Mouse (Mus musculus): ENCODE measurements around the gene Tctn1.

The Tctn1 gene

DNA sequence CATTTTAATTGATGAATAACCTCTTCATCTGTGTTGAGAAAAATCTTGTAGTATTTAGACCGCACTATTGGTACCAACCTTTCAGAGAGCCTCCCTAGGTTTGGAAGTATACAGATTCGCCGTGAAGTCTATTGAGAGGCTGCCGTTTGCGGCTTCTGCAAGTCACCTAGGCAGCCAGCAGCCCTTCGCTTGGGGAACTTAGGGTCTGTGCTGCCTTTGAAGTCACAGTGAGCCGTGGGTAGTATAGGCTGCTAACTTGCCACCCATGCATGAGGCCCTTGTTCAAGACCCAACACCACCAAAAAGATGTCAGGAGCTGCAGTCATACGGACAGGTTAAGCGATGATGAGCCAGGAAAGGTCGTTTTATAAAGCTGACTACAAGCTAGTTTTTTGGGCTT, 21.9 kb upstream of the Tctn1 start:
- DNase-seq (ENCODE audit: extremely low read depth, insufficient read length, low spot score) = no peak

- DNase-seq (ENCODE audit: extremely low read depth, insufficient read length, low spot score) = no peak
Observed at GRCm38 (mm10) chr5:122285767-122286150, 21.5 kb upstream of the Tctn1 start.

DNA sequence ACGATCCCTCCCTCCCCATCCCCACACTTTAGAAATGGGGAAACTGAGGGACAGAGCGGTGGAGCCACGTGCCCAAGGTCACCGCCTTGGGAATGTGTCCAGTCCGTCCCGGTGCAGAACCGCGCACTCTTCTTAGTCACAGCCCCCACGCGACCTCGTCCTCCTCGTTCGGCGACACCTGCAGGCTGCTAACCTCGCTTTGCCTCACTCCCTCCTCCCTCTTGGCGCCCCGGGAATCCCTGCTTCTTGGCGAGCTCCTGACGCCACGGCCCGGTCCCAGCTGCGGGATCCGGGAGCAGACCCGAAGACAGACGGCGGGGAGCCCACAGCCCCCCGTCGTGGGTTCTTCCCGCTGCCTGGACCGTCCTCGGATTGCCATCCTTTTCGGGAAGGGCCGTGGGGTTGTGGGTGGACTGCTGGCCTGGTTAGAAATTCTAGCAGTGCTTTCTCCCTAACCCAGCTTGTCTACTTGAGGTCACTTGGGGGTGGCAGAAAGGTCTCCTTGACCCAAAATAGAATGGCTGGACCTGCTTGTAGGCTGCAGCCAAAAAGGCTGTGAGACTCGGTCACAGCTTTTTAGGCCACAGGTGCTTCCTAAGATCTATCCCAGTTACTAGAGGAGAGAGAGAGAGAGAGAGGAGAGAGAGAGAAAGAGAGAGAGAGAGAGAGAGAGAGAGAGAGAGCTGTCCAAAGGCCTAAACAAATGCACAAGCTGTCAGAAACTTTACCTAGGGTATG, 20.9 kb upstream of the Tctn1 start:
- DNase-seq (ENCODE audit: extremely low read depth, insufficient read length, low spot score) = peak; percentile 69

DNA sequence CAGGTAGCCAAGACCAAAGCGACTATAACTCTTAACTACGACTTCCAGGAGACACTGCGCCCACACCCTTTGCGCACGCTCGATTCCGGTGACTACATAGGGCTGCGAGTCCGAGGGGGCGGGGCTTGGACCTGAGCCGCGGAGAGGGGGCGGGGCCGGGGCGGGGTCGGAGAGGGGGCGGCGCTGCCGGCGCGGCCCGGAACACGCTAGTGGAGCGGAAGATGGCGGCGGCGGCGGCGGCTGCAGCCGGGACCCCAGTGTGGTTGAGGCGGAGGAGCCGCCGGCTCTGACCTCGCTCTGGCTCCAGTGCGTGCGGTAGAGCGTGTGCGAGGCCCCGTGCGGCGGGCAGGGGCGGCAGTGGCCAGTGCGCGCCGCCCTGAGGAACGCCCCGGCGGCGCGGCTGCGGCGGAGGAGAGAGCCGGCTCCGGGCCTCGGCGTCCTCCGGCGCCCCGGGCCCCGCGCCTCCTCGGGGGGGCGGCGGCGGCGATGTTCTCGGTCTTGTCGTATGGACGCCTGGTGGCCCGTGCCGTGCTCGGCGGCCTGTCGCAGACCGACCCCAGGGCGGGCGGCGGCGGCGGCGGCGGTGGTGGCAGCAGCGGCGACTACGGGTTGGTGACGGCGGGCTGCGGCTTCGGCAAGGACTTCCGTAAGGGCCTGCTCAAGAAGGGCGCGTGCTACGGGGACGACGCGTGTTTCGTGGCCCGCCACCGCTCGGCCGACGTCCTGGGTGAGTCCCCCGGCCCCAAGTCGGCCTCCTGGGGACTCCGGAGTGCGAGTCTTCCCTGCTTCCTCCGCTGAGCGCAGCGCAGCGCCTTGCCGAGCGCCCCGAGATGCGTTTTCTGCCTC, 20.1 kb upstream of the Tctn1 start, which contains the start of gene Pptc7:
Gene Pptc7 (plus strand): TSS at position 183 of the 846 bp plus-strand sequence.
- peak; percentile 84 for DNase-seq (ENCODE audit: extremely low read depth, insufficient read length, low spot score)

- DNase-seq (ENCODE audit: extremely low read depth, insufficient read length, low spot score) = no peak
Observed at GRCm38 (mm10) chr5:122283828-122284182, 19.5 kb upstream of the Tctn1 start.

GRCm38 (mm10) chr5:122280827-122281462, 16.7 kb upstream of the Tctn1 start:
- no peak for DNase-seq (ENCODE audit: extremely low read depth, insufficient read length, low spot score)

GRCm38 (mm10) chr5:122280422-122280826, 16.2 kb upstream of the Tctn1 start:
- DNase-seq (ENCODE audit: extremely low read depth, insufficient read length, low spot score) = no peak

- no peak for DNase-seq (ENCODE audit: extremely low read depth, insufficient read length, low spot score)
Observed at GRCm38 (mm10) chr5:122279799-122280421, 15.7 kb upstream of the Tctn1 start.

GRCm38 (mm10) chr5:122278946-122279345, 14.7 kb upstream of the Tctn1 start:
- DNase-seq (ENCODE audit: extremely low read depth, insufficient read length, low spot score) = no peak

GRCm38 (mm10) chr5:122274785-122275184, 10.5 kb upstream of the Tctn1 start:
- no peak for DNase-seq (ENCODE audit: extremely low read depth, insufficient read length, low spot score)

DNA sequence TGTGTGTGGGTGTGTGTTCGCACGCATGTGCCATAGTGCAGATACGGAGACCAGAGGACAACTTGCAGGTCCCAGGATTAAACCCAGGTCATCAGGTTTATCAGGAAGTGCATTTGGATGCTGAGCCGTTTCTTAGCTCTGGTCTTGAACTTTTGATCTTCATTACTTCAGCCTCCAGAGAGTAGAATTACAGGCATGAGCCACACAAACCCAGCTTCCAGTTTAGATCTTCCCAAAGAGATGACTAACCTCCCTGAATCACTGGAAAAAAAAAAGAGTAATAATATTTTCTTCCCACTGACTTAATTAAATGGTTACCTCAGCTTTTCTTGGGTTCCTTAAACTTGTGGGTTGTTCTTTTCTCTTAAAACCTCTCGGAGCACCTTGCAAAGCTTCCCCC, 8.6 kb upstream of the Tctn1 start:
- no peak for DNase-seq (ENCODE audit: extremely low read depth, insufficient read length, low spot score)

- no peak for DNase-seq (ENCODE audit: extremely low read depth, insufficient read length, low spot score)
Observed at GRCm38 (mm10) chr5:122268858-122269604, 4.8 kb upstream of the Tctn1 start.

DNA sequence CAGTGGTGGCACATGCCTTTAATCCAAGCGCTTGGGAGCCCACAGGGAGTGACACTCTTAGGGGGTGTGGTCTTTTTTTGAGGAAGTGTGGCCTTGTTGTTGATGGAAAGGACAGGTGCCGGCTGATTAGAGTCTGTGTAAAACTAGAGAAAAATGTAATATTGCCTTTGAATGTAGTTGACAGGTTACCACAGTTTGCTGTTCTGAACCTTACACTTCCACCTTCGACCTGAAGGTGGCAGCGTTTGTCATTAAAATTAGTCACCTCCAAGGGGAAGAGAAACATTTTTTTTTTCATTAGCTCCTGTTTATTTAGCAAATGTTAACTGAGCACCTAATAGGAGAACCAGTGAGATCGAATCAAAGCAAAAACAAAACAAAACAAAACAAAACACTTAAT, 3.6 kb upstream of the Tctn1 start:
- peak; percentile 27 for DNase-seq (ENCODE audit: extremely low read depth, insufficient read length, low spot score)

- no peak for DNase-seq (ENCODE audit: extremely low read depth, insufficient read length, low spot score)
Observed at GRCm38 (mm10) chr5:122267136-122267535, 2.9 kb upstream of the Tctn1 start.

GRCm38 (mm10) chr5:122265942-122266341, 1.7 kb upstream of the Tctn1 start:
- DNase-seq (ENCODE audit: extremely low read depth, insufficient read length, low spot score) = no peak

GRCm38 (mm10) chr5:122265187-122265586, 927 bp upstream of the Tctn1 start:
- peak; percentile 47 for DNase-seq (ENCODE audit: extremely low read depth, insufficient read length, low spot score)

GRCm38 (mm10) chr5:122262104-122262503, 2.2 kb downstream of the Tctn1 start:
- no peak for DNase-seq (ENCODE audit: extremely low read depth, insufficient read length, low spot score)

DNA sequence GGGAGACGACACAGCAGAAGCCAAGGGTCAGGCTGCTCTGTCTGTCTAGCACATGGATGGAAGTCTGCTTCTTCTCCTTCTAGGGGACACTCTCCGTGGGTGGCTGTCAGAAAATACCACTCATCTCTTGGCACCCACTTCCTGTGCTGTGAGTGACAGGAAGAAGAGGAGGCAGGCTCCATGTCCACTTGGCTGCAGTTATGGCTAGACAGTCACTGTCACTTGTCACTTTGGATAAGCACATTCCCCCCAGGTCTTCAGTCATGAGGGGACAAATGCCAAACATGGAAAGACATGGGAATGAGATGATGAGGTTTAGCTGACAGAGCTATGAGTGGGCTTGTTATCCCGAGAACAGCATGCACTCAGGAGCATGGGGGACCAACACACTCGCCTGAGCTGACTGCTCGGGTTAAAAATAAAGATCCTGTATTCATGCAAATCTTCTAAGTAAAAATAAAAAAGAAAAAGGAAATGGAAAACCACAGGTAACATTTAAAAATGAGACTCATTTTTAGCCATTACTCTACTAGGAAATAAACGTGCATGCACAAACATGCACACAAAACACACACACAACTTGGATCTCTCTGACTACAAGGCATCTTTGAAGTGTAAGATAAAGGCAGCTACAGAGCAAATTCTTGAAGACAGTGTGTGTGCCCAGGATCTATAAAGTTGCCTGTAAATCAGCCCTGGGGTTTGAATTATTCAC, 6.1 kb downstream of the Tctn1 start:
- DNase-seq (ENCODE audit: extremely low read depth, insufficient read length, low spot score) = no peak

GRCm38 (mm10) chr5:122251895-122252606, 12.2 kb downstream of the Tctn1 start:
- no peak for DNase-seq (ENCODE audit: extremely low read depth, insufficient read length, low spot score)
